Mouse (Mus musculus) liver, adult 2 months (tissue): ENCODE measurements around the gene Gm10337. TPM values are rescaled to one million over a fixed set of nuclear protein-coding genes. Genes with fewer than 3 reads are reported as not detected.
A peak's percentile ranks its signal among the peaks of the same experiment; 100 is the strongest.

Experiments used
- DNase-seq: peaks from one replicate; pipeline ENCODE4 v3.0.0-alpha.2; 2011; ENCODE audit warnings: low read depth, low spot score; ENCODE audit errors: extremely low read depth
- H3K27ac ChIP-seq: fragments of 200-500 bp; replicated peaks from 2 replicates; pipeline ENCODE4 v1.5.1; 2012; ENCODE audit warnings: low read depth, mild to moderate bottlenecking, control low read depth, inconsistent platforms, low read length; ENCODE audit not compliant: insufficient read depth
- H3K27me3 ChIP-seq: fragments of 200-500 bp; 2 replicates; pipeline ENCODE4 v1.6.1; 2012; ENCODE audit warnings: mild to moderate bottlenecking, moderate library complexity, low read length, inconsistent platforms; ENCODE audit not compliant: control insufficient read depth, insufficient read depth
- H3K36me3 ChIP-seq: fragments of 200-500 bp; 2 replicates; pipeline ENCODE4 v1.6.1; 2012; ENCODE audit warnings: low read length, inconsistent platforms; ENCODE audit not compliant: control insufficient read depth, insufficient read depth
- H3K4me1 ChIP-seq: fragments of 200-500 bp; 2 replicates; pipeline ENCODE4 v1.6.1; 2011; ENCODE audit warnings: low read length; ENCODE audit not compliant: control insufficient read depth, insufficient read depth
- H3K4me3 ChIP-seq: fragments of 200-500 bp; 2 replicates; pipeline ENCODE4 v1.5.1; 2011; ENCODE audit warnings: low read depth, mild to moderate bottlenecking, control low read depth, low read length, moderate library complexity; ENCODE audit not compliant: insufficient read depth
- H3K79me2 ChIP-seq: fragments of 200-500 bp; 2 replicates; pipeline ENCODE4 v1.6.1; 2012; ENCODE audit warnings: inconsistent platforms, mild to moderate bottlenecking, low read length, moderate library complexity; ENCODE audit not compliant: control insufficient read depth, insufficient read depth
- H3K9ac ChIP-seq: fragments of 200-500 bp; 2 replicates; pipeline ENCODE4 v1.6.1; 2012; ENCODE audit warnings: low read depth, mild to moderate bottlenecking, control low read depth, inconsistent platforms, low read length
- CTCF ChIP-seq: fragments of 200-500 bp; IDR thresholded peaks from 2 replicates; pipeline ENCODE4 v1.5.1; 2011; ENCODE audit warnings: low read depth, low read length, control low read depth
- POLR2A ChIP-seq: fragments of 200-500 bp; IDR thresholded peaks from 2 replicates; pipeline ENCODE4 v1.6.1; 2011; ENCODE audit warnings: low read length, control low read depth; ENCODE audit not compliant: insufficient read depth; ENCODE audit errors: extremely low read depth
- WGBS: fragments of 180-500 bp; shearing (Covaris S2); methylation state at CpG from one replicate; pipeline ENCODE4 v1.1.7; 2018; 5-methylcytosine and 5-hydroxymethylcytosine counted together
- polyA plus RNA-seq: library from polyadenylated mRNA; depleted of rRNA; stranded (reverse); fragments of >200 nt; gene quantifications from 2 replicates; pipeline ENCODE4 v1.2.3, GENCODE M21; 2012
- total RNA-seq: library from RNA; depleted of rRNA; stranded (reverse); fragments of >200 nt; gene quantifications from 2 replicates; pipeline ENCODE4 v1.2.3, GENCODE M21; 2014

The Gm10337 gene
- total and polyA plus RNA-seq, 2 experiments = not detected

DNA sequence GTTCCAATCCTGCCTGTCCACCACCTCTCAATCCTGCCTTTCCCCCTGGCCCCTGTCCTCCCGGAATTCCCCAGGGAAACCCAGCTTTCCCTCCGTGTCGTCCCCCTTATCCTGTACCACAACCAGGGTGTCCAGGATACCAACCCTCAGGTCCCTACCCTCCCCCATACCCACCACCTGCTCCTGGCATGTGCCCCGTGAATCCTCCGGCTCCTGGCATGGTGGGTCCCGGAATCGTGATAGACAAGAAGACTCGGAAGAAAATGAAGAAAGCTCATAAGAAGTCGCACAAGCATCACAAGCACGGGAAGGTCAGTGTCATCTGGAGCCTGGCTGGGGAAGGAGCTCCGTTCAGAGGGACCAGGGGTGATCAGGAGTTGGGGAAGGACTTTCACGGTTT is 43.1 kb upstream of the Gm10337 start:
- Histone ChIP-seq H3K79me2 (no peaks in the 10 kb centered on the region; the same call in 1 of the 2 replicates), H3K4me3 (peak overlapping the region; percentile 15; the same call in 1 of the 2 replicates), H3K4me1 (peaks cover 9% of the 10 kb centered on the region), H3K9ac (no peak overlapping the region), H3K27me3 (no peaks in the 10 kb centered on the region), H3K27ac (no peak overlapping the region), H3K36me3 (peaks cover 7% of the 10 kb centered on the region; the same call in 1 of the 2 replicates)
- WGBS = 73% methylated on average over 12 of the region's 12 CpGs
- DNase-seq = no peak
- TF ChIP-seq CTCF (no peak), POLR2A (no peak)

DNA sequence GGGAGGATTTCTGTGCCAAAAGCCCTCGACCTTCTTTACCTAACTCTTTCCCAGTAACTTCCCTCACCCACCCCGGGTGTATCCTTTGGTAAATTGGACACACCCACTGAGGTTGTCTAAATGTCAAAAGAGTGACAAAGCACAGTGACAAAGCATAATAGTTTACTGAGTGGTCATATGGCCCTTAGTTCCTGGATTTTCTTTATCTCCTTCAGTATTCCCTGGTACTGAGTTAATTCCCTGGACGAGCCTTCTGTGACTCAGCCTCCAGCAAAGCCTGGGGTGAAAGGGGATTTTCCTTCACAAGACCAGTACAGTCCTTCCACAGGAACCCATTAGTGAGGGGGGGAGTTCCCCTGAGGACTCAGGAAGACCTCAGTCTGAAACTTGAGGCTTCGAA is 42.6 kb upstream of the Gm10337 start:
- H3K9ac ChIP-seq = no peak overlapping the region
- DNase-seq = no peak
- H3K27ac ChIP-seq = no peak overlapping the region
- H3K4me1 ChIP-seq = peaks cover 9% of the 10 kb centered on the region
- no peak overlapping the region for H3K4me3 ChIP-seq
- TF ChIP-seq POLR2A (no peak), CTCF (no peak)
- H3K27me3 ChIP-seq = no peaks in the 10 kb centered on the region
- no peaks in the 10 kb centered on the region; the same call in 1 of the 2 replicates for H3K79me2 ChIP-seq
- 70% methylated on average over 4 of the region's 4 CpGs for WGBS
- peaks cover 7% of the 10 kb centered on the region; the same call in 1 of the 2 replicates for H3K36me3 ChIP-seq

DNA sequence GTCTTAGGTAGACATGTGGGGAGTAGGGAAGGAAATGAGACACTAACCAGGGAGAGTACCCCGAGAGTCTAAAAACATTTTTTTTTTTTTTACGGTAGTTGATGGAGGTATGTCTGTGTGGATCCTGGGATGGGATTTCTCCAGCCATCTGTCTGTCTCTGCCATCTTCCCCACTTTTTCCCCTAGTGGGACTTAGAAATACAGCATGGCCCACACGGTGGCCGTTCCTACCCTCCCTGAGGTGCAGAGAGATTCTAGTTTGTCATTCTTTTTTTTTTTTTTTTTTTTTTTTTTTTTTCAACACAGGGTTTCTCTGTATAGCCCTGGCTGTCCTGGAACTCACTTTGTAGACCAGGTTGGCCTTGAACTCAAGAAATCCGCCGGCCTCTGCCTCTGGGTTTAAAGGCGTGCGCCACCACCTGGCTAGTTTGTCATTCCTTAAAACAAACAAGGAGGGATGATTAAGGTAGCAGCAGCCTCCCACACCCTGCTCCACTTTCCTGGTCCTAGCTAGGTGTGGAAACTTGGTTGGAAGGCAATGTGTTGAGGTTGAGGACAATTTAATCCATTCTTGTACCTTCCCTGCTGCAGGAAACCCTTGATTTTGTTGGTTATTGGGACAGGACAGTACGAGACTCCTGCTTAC is 42.0 kb upstream of the Gm10337 start:
- Histone ChIP-seq H3K27ac (no peak overlapping the region), H3K27me3 (no peaks in the 10 kb centered on the region), H3K79me2 (no peaks in the 10 kb centered on the region; the same call in 1 of the 2 replicates), H3K36me3 (peaks cover 7% of the 10 kb centered on the region; the same call in 1 of the 2 replicates), H3K9ac (no peak overlapping the region), H3K4me1 (peaks cover 9% of the 10 kb centered on the region), H3K4me3 (no peak overlapping the region)
- WGBS = 78% methylated on average over 9 of the region's 9 CpGs
- TF ChIP-seq POLR2A = no peak
- TF ChIP-seq CTCF = no peak
- no peak for DNase-seq

DNA sequence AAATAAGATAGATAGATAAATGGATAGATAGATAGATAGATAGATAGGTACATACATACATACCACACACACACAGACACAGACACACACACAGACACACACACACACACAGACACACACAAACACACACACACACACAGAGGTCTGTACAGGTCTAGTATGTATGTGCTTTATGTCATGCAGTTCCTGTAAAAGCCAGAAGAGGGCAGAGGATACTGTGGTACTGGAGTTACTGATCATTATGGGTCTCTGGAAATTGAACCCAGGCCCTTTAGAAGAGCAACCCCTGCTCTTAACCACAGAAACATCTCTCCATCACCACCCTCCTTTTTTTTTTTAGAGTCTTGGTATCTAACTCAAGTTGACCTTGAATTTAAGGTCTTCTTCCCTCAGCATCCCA is 39.9 kb upstream of the Gm10337 start:
- TF ChIP-seq CTCF (peak; percentile 21; the same call in 1 of the 2 replicates), POLR2A (no peak)
- Histone ChIP-seq H3K9ac (no peak overlapping the region), H3K27me3 (no peaks in the 10 kb centered on the region), H3K4me1 (peaks cover 9% of the 10 kb centered on the region), H3K4me3 (no peak overlapping the region), H3K79me2 (no peaks in the 10 kb centered on the region; the same call in 1 of the 2 replicates), H3K36me3 (peaks cover 7% of the 10 kb centered on the region; the same call in 1 of the 2 replicates), H3K27ac (no peak overlapping the region)
- DNase-seq = peak; percentile 34

DNA sequence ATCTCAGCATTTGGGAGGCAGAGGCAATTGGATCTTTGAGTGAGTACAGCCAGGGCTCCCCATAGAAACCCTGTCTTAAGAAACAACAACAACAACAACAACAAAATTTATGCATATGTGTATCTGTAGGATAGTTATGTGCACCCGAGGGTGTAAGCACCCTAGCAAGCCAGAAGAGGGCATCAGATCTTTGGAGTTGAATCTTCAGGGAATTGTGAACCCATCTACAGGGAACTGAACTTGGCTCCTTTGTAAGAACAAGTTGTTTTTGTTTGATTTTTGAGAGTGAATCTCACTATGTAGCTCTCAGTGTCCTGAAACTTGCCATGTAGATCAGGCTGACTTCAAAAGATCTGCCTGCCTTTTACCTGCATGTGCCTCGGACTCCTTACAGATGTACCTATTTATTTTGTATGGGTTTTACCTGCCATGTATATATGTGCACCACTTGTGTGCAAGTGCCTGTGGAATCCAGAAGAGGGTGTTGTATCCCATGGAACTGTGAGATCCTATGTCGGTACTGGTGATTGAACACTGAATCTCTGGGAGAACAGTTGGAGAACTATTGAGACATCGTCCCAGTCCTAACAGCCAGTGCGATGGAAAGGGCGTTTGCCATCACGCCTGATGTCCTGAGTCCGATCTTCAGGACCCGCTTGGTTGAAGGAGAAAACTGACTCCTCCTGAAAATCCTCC is 34.7 kb upstream of the Gm10337 start:
- no peak for DNase-seq
- Histone ChIP-seq H3K36me3 (peaks cover 7% of the 10 kb centered on the region), H3K27ac (no peak overlapping the region), H3K4me1 (peaks cover 9% of the 10 kb centered on the region; the same call in 1 of the 2 replicates), H3K79me2 (peaks cover 8% of the 10 kb centered on the region), H3K4me3 (no peak overlapping the region), H3K27me3 (no peaks in the 10 kb centered on the region), H3K9ac (no peak overlapping the region)
- TF ChIP-seq CTCF = no peak
- no peak for TF ChIP-seq POLR2A
- 98% methylated on average over 9 of the region's 9 CpGs for WGBS
